Mouse (Mus musculus) frontal cortex, postnatal 10 days (tissue): Measurements from ENCODE around the gene Zfp750.

Source experiments
- DNase-seq, 2 experiments: peaks; one replicate each; pipeline ENCODE4 v3.0.0; 2022; ENCODE audit warnings: low spot score in 2 of 2, mixed read lengths in 1 of 2

Gene Zfp750

DNA sequence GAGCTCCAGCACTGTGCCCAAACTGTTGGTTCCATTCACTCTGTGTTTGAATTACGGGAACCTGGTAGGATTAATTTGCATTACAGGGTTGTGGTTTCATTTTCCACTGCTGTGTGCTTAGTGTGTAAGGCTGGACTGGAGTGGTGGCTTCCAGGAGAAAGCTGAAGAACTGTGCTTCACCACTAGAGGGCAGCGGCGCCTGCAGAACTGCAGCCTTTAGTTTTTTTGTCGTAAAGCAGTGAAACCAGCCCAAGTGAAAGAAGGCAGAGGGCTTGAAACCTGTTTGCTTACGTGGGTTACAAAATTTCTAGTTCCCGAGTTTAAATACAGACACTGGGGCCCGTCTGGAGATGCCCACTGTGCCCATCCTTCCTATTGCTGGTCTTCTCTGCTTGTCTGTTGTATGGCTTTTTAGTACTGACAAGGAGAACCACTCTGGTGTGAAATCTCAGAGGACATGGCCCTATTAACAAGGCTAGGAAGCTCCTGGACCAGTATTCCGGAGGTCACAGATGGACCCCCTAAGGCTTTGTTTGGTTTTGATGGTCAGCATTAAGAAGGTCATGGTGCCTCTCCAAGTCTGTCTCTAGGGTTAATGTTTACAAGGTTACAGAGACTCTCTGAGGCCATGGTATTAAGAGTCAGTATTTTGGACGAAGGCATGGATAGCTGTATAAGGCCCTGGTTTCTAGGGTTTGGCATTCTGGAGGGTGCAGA lies 43.3 kb downstream of the Zfp750 start:
- DNase-seq: peak in 1 of 2 experiments; percentile 76

- DNase-seq: no peak
Observed at GRCm38 (mm10) chr11:121474831-121475230, 44.3 kb downstream of the Zfp750 start.

GRCm38 (mm10) chr11:121467408-121467807 lies 51.7 kb downstream of the Zfp750 start:
- no peak for DNase-seq
